Mouse (Mus musculus): ENCODE data around the gene Megf8.

Gene Megf8

GRCm38 (mm10) chr7:25279076-25279860 lies 37.7 kb upstream of the Megf8 start:
- peak; percentile 90 for DNase-seq

GRCm38 (mm10) chr7:25279861-25280791 lies 36.8 kb upstream of the Megf8 start:
- peak; percentile 75 for DNase-seq

DNA sequence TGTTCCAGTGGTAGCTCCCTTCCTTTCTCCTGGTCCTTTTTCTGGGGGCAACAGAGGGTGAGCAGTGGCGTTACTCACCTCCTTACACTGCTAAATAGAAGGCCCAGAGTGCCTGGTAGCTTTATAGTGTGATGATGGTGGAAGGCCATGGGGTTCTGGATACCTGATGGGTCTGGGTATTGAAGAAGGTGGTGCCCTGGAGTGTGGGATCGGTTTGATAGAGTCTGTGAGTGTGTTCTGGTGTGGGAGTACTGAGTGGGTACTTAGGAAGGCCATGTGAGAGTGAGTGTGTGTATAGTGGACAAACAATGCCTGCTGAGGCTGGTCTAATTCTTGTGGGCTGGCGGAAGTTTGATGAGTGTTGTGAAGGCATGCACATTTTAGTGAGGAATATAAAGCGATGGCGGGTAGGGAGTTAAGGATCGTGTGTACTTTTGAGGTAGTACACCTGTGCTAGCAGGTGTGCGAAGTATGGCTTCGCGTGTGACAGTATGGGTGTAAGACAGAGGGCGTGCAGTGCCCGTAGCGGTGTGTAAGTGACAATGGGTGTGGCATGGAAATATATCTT lies 35.7 kb upstream of the Megf8 start:
- DNase-seq, result no peak

GRCm38 (mm10) chr7:25281734-25282601 lies 35.0 kb upstream of the Megf8 start:
- peak; percentile 99 for DNase-seq

DNA sequence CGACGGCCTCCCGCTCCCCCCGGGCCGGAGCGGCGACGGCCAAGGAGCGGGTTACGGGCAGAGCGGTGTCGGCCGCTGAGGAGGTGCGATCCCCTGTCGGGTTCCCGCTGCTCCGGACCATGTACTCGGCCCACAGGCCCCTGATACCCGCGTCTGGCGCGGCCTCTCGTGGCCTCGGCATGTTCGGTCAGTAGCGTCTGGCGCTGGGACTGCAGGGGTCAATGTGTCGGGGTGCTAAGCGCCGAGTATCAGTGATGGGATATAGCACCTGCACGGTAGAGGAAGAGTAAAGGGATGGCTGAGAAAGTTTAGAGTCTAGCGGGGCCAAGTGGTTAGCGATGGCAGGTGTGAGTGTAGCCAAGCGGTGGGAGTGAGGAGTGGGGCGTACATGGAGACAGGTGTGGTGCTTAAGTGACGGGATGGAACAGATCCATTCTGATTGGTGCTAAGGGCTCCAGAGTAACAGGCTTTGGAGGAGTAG lies 34.2 kb upstream of the Megf8 start:
- peak; percentile 44 for DNase-seq

GRCm38 (mm10) chr7:25283637-25284036 lies 33.3 kb upstream of the Megf8 start:
- no peak for DNase-seq

GRCm38 (mm10) chr7:25284171-25284570 lies 32.8 kb upstream of the Megf8 start:
- no peak for DNase-seq

GRCm38 (mm10) chr7:25284766-25285165 lies 32.2 kb upstream of the Megf8 start:
- DNase-seq, result no peak

GRCm38 (mm10) chr7:25285511-25286238 lies 31.3 kb upstream of the Megf8 start:
- no peak for DNase-seq

DNA sequence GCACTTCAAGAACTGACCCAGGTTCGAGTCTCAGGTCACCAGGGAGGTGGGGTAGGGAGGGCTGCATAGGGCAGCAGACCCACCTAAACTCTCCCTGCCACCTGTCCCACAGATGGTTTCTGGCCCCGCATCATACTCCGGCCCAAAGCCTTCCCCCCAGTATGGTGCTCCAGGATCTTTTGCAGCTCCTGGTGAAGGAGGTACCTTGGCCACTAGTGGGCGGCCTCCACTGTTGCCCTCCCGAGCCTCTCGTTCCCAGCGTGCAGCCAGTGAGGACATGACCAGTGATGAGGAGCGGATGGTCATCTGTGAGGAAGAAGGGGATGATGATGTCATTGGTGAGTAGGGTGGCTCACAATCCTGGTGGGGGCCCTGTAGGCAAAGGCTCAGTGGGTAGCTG lies 30.0 kb upstream of the Megf8 start:
- DNase-seq, result no peak

GRCm38 (mm10) chr7:25288011-25288410 lies 29.0 kb upstream of the Megf8 start:
- DNase-seq, result no peak

GRCm38 (mm10) chr7:25288721-25289120 lies 28.2 kb upstream of the Megf8 start:
- no peak for DNase-seq

DNA sequence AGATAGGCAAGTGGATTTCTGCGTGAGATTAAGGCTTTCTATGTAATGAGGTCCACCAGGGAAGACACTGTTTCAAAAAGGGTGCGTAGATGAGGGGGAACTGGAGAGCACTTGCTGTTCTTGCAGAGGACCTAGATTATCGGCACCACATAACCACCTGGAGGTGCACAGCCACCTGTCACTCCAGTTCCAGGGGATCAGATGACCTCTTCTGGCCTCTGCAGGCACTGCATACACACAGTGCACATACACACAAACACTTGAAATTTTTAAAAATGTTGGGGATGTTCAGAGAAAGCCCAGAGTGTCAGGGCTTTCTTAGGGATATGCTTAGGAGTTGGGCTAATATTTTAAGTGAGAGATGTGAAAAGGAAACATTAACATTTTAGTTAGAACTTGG lies 27.0 kb upstream of the Megf8 start:
- no peak for DNase-seq

GRCm38 (mm10) chr7:25290463-25290862 lies 26.5 kb upstream of the Megf8 start:
- DNase-seq, result no peak

DNA sequence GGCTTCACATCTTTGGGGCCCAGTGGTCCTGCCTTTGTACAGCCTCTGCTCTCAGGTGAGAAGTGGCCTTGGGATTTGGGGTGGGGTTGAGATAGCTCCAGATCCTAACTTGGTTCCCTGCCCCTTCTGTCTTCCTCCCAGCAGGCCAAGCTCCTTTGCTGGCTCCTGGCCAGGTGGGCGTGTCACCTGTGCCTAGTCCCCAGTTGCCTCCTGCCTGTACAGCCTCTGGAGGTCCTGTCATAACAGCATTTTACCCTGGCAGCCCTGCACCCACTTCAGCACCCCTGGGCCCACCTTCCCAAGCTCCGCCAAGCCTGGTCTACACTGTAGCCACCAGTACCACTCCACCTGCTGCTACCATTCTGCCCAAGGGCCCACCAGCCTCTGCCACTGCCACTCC lies 26.1 kb upstream of the Megf8 start:
- DNase-seq, result peak; percentile 62

- DNase-seq, result no peak
Measured at GRCm38 (mm10) chr7:25292107-25292506, 24.9 kb upstream of the Megf8 start.

DNA sequence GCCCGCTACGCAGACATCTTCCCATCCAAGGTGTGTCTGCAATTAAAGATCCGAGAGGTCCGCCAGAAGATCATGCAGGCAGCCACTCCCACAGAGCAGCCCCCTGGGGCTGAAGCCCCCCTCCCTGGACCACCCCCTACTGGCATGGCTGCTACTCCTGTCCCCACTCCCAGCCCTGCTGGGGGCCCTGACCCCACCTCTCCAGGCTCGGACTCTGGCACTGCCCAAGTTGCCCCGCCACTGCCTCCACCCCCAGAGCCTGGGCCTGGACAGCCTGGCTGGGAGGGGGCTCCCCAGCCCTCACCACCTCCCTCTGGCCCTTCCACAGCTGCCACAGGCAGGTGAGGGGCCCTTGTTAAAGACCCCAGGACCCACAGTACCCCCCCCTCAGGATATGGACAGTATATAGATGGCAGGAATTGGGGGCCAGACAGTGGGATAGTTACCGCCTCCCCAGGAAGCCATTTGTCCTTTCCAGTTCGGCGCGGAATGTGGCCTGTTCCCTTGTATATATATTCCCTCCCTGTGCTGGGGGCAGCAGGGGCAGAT lies 23.7 kb upstream of the Megf8 start:
- no peak for DNase-seq

GRCm38 (mm10) chr7:25294495-25294894 lies 22.5 kb upstream of the Megf8 start:
- no peak for DNase-seq

DNA sequence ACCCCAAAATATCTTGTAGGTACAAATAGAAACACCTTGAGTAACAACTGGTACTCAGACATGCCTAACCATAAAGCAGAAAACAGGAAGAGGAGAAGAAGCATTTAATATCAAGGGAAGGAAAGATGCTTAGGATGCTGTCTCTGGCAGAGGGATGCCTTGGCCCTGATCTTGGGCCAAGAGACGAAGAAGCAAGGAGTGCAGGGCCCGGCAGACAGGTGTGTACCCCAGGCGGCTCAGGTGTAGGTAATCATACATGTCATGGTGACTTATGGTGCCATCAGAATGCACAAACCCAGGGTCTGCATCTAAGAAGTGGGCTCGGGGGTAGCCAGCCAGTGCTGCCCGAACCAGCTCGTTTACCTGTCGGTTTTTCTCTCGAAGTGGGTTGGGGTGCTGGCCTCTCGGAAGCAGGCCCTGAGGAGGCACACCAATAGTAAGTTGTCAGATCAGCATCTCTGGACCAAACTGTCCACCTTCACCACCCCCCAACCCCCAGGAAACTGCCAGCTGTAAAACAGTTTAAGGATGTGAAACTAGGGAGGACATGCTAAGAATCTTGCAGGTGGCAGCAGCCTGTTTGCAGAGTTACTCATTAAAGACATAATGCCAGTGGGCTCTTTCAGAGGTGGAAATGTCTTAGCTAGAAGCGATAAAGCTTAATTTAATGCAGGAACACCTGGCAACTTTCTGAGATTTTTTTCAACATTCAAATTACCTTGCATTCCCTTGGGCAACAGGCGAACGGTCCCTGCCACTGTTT lies 21.8 kb upstream of the Megf8 start:
- no peak for DNase-seq

GRCm38 (mm10) chr7:25296945-25297453 lies 20.0 kb upstream of the Megf8 start:
- DNase-seq, result no peak
